Mouse (Mus musculus) cerebellum, adult 11-12 months (tissue): ENCODE measurements around the gene Mrpl20.
A peak's percentile ranks its signal among the peaks of the same experiment; 100 is the strongest.

ENCODE experiments used
- DNase-seq: peaks from one replicate; pipeline ENCODE4 v3.0.0; 2022

The Mrpl20 gene

GRCm38 (mm10) chr4:155802741-155803339 is at the start of gene Mrpl20:
Gene Mrpl20 (plus strand): TSS chr4:155802878.
- no peak for DNase-seq

- DNase-seq: no peak
Observed at GRCm38 (mm10) chr4:155757011-155757410, 45.7 kb upstream of the Mrpl20 start.

DNA sequence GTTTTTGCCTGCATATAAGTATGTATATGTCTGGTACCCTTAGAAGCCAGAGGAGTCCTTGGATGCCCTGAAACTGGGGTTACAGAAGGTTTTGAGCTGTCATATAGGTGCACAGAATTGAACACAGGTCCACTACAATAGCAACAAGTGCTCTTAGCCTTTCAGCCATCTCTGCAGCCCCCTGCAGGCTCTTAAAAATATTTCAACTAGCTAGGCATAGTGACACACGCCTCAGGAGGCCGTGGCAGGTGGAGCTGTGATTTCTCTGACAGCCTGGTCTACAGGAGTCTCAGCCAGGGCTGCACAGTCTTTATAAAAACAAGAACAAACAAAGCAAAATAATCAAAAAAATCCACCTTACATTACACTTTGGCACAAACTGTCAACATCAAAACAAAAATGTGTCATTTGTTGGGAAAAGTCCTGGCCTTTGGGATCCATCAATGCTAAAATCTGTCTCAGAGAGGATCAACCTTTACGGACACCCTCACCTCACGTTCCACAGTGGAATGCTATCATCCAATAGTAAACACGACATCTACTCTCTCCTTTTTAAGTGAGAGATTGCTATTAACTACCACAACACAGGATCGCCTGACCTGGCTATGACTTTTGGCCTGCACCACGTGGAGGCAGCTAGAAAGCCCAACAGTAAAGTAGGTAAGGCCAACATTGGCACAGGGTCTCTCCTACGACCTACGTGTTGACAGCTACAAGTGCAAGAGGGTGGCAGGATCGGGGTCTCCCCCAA is 42.6 kb upstream of the Mrpl20 start:
- DNase-seq: no peak

DNA sequence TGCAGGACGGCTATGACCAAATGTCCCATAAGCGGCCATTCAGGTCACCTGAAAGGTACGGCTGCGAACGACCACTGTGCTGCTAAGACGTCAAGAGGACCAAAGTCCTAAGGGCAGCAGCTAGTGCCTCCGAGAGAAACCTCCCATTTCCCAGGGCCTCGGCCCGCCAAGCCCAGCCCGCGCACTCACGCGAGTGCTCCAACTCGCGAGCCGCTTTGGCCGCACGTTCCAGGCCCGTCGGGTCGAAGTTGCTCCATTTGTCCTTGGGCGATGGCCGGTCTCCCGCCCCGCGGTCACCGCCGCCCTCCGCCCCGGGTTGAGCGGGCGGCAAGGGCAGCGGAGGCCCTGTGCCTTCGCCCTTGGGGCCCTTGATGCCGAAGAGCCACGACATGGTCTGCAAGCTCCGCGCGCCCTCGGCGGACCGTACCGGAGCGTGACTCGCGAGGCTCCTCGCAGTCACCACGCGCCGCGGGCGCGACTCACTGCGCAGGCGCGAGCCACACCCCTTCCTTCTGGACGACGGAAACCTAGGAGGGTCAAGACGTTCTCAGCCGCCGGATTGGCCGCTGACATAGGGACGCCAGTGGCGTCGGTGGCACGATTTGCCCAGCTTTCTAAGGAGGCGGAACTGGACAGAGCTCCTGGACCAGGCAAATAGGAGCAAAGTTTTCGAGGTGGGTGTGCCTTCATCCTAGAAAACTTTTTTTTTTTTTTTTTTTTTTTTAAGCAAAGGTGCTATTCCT is 41.9 kb upstream of the Mrpl20 start, which contains the start of gene Atad3a:
TSS of gene Atad3a (minus strand) at position 481 of the 743 bp plus-strand sequence.
- peak; percentile 96 for DNase-seq

DNA sequence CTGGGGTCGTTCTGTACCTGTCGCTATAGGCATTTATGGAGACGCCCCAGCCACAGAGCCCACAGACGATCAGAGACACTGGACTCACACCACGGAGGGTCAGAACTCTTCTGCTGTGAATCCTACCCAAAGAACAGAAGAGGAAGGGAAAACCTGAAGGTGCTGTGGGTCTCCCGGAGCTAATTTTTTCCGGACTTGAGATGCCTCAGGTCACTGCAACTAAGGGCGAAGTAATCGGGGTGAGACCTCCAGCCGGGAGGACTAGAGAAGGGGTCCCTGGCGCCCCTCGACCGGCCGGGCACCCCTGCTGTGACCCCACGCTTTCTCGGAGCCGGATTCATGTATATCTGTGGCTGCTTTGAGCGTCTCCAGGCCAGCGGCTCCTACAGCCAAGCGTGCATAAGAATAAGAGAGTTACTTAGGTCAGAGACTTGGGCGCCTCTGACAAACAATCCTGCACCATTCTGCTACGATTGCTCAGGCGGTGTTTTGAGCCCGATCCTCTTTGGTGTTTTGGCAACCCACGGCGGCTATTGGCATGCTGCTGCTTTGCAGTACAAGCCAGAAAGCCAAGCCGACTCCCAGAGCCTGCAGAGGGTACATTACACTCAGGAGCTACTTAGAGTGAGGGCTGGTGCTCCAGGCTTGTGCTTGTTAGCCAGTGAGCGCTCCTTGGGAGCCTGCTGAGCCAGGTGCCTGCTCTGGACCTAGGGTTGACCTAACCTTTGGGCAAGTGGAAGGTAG is 41.1 kb upstream of the Mrpl20 start:
- peak; percentile 48 for DNase-seq

DNA sequence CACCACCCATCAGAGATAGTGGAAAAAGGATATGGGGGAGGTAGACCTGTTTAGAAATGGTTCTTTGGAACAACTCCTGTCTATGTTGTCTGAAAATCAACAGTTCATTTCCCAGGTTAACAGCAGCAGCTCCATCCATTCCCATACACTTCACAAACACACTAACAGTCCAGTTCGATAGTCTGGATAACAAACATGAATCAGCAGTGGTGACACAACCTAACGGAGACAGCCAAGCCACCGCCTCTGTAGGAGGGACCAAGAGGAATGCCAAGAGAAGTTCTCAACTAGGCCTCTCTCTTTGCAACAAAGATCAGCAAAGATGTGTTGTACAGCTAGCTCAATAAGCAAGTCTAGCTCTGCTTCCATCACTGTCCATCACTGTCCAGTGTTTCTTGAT is 40.3 kb upstream of the Mrpl20 start:
- DNase-seq: no peak

DNA sequence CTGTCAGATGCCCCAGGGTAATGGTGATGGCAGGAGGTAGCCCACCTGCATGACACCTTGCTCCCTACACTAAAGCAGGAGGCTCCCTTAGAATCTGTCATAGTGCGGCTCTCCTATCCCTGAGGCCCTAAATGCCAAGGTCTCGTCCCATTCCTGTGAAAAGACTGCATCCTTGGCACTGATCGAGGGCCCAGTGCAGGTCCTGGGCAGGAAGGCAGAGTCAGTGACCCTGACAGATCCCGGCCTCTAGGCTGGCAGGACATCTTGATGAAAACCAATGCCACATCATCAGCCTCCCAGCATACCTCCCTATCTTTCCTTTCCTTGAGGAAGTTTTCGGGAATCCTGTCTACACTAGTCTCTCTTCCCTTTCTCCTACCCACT is 33.2 kb upstream of the Mrpl20 start:
- peak; percentile 42 for DNase-seq

- DNase-seq: peak; percentile 93
Observed at GRCm38 (mm10) chr4:155769880-155770512, 32.7 kb upstream of the Mrpl20 start.

DNA sequence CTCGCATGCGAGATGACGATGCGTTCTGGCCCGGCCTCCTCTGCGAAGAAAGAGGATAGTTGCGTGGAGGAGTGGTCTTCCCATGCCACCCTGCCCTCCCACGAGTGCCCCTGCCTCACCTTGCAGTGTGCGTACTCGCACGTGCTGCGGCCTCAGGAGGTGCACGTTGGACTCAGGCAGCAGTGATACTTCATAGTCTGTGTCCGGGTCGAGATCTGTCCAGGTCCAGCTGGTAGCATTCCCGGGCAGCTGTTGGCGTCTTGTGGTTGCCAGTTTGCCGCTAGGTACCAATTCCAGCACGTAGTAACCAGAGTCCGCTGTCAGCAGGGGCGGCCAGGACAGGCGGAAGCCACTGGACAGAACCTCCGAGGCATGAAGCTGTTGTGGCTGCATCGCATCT is 32.1 kb upstream of the Mrpl20 start:
- DNase-seq: no peak

GRCm38 (mm10) chr4:155771706-155772105 is 31.0 kb upstream of the Mrpl20 start:
- no peak for DNase-seq

GRCm38 (mm10) chr4:155772786-155773185 is 29.9 kb upstream of the Mrpl20 start:
- peak; percentile 64 for DNase-seq

GRCm38 (mm10) chr4:155773335-155774078 is 29.2 kb upstream of the Mrpl20 start:
- DNase-seq: no peak

DNA sequence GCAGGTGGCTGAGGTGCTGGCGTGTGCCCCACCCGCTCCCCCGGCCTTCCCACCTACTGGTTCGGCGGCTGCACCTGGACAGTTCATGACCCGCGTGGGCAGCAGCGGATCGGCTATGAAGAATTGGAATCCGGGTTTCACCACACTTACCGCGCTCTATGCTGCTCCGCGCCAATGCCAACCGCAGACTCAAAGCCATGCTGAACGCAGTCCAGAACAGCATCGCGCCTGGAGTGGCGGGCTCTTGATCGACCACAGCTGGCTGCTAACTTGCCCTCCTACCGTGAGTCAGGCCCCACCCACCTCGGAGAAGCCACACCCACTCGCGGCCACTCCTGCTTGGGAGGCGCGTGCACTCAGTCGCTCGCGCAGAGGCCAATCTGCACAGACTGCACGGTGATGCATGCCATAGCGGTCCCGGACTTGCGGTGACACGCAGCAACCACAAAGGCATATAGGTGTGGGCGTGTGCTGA is 28.4 kb upstream of the Mrpl20 start, which contains the start of gene Vwa1:
TSS of gene Vwa1 (minus strand) at position 419 of the 475 bp plus-strand sequence.
- peak; percentile 89 for DNase-seq

- peak; percentile 79 for DNase-seq
Observed at GRCm38 (mm10) chr4:155774971-155775740, 27.5 kb upstream of the Mrpl20 start.

GRCm38 (mm10) chr4:155775855-155776254 is 26.8 kb upstream of the Mrpl20 start:
- DNase-seq: peak; percentile 82

GRCm38 (mm10) chr4:155776704-155777335 is 25.9 kb upstream of the Mrpl20 start:
- no peak for DNase-seq

- DNase-seq: no peak
Observed at GRCm38 (mm10) chr4:155777816-155778215, 24.9 kb upstream of the Mrpl20 start.

- DNase-seq: no peak
Observed at GRCm38 (mm10) chr4:155779498-155779897, 23.2 kb upstream of the Mrpl20 start.

DNA sequence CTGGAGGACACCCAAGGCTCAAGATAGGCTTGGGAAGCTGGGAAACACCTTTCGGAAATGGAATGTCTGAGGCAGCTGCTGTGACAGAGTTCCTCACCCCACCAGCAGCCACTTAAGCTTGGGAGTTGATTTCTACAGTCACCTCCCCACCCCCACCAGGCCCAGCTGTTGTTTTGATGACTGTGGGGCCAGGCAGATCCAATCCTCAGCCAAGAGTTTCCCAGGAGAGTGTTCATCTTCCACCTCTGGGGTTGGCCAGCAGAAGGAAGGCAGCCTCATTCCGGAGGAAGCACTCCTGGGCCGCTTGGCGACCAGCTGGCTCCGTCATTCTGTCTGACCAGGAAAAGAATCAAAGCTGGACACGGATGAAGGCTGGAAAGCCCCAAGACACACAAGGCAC is 21.8 kb upstream of the Mrpl20 start:
- no peak for DNase-seq

DNA sequence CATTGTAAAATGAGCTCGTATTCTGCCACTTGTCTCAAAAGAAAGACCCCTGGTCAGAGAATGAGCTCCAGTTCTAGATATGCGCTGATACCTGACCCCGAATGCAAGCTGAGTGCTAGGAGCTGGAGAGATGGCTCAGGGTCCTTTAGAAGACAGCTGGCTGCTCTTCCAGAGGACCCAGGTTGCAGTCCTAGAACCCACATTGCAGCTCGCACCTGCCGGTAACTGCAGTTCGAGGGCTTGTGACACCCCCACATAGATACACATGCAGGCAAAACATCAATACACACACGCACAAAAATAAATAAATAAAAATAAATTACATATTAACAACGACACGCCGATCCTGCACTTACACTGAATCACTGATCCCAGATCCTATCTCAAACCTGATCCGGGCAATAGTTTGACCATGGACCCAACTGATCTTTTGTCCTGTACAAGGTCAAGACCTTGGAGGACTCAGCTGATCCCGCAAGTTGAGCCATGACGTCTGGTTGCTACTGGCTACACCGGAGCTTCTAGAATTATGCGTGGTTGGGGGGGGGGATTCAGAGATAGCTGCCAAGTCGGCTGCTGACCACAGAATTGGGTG is 19.1 kb upstream of the Mrpl20 start:
- DNase-seq: no peak
